Mouse (Mus musculus) testis, adult 2 months (tissue): ENCODE measurements around the gene Idua. TPM values are rescaled to one million over a fixed set of nuclear protein-coding genes. Genes with fewer than 3 reads are reported as not detected.
"Not testable (repeated sequence)": the region's sequence is repeated elsewhere in the genome, so short reads cannot be mapped to it uniquely, and the experiment has no call there.

ENCODE experiments used
- H3K27ac ChIP-seq: fragments of 200-500 bp; 2 replicates; pipeline ENCODE4 v1.5.1; 2012; ENCODE audit warnings: low read depth, low read length; ENCODE audit not compliant: control insufficient read depth, insufficient read depth
- H3K27me3 ChIP-seq: fragments of 200-500 bp; 2 replicates; pipeline ENCODE4 v1.6.1; 2012; ENCODE audit warnings: mild to moderate bottlenecking, low read length, moderate library complexity; ENCODE audit not compliant: control insufficient read depth, insufficient read depth
- H3K36me3 ChIP-seq: fragments of 200-500 bp; 2 replicates; pipeline ENCODE4 v1.6.1; 2012; ENCODE audit warnings: mild to moderate bottlenecking, low read length; ENCODE audit not compliant: control insufficient read depth, insufficient read depth
- H3K4me1 ChIP-seq: fragments of 200-500 bp; 2 replicates; pipeline ENCODE4 v1.6.1; 2012; ENCODE audit warnings: low read length; ENCODE audit not compliant: control insufficient read depth, insufficient read depth
- H3K4me3 ChIP-seq: fragments of 200-500 bp; 2 replicates; pipeline ENCODE4 v1.5.1; 2012; ENCODE audit warnings: low read depth, mild to moderate bottlenecking, low read length, moderate library complexity, mixed read lengths; ENCODE audit not compliant: control insufficient read depth
- CTCF ChIP-seq: fragments of 200-500 bp; IDR thresholded peaks from 2 replicates; pipeline ENCODE4 v1.5.1; 2012; ENCODE audit warnings: low read depth, mild to moderate bottlenecking, inconsistent platforms, low read length, moderate library complexity; ENCODE audit not compliant: control insufficient read depth, insufficient read depth, insufficient replicate concordance
- POLR2A ChIP-seq: fragments of 200-500 bp; IDR thresholded peaks from 2 replicates; pipeline ENCODE4 v1.6.1; 2012; ENCODE audit warnings: low read depth, mild to moderate bottlenecking, inconsistent platforms, low read length, moderate library complexity; ENCODE audit not compliant: control insufficient read depth
- polyA plus RNA-seq: library from polyadenylated mRNA; depleted of rRNA; stranded (reverse); fragments of >200 nt; gene quantifications from 2 replicates; pipeline ENCODE4 v1.2.3, GENCODE M21; 2012

Idua gene
- polyA plus RNA-seq, 1 experiment, result 3.6 TPM

DNA sequence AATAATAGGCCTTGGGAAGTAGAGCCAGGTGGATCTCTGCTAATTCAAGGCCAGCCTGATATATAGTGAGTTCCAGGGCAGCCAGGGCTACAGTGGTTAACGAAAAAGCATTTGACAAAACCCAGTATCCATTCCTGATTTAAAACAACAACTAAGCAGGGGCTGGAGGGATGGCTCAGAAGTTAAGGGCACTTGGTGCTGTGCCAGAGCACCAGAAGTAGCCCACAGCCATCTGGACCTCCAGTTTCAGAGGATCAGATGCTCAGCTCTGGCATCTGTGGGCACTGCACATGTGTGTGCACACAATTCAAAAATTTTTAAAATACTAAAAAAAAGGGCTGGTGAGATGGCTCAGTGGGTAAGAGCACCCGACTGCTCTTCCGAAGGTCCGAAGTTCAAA lies 26.5 kb upstream of the Idua start:
- Histone ChIP-seq H3K36me3 (no peaks in the 10 kb centered on the region), H3K4me3 (no peak overlapping the region), H3K27me3 (no peaks in the 10 kb centered on the region), H3K27ac (no peak overlapping the region), H3K4me1 (no peaks in the 10 kb centered on the region; the same call in 1 of the 2 replicates)
- TF ChIP-seq POLR2A, result no peak
- no peak for TF ChIP-seq CTCF

DNA sequence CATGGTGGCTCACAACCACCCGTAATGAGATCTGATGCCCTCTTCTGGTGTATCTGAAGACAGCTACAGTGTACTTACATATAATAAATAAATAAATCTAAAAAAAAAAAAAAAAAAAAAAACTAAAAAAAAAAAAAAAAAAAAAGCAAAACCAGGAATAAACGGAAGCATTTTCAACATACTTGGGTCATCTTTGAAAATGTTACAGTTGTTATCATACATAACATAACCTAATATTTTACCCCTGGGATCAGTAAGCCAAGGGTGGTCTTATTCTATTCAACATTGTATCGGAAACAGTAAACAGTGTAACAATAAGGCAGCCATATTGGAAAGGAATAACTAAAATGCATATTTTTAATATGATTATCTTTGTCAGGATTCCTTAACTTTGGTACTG lies 26.0 kb upstream of the Idua start:
- not testable (repeated sequence) for H3K27me3 ChIP-seq, H3K36me3 ChIP-seq, H3K4me3 ChIP-seq, H3K4me1 ChIP-seq, H3K27ac ChIP-seq

DNA sequence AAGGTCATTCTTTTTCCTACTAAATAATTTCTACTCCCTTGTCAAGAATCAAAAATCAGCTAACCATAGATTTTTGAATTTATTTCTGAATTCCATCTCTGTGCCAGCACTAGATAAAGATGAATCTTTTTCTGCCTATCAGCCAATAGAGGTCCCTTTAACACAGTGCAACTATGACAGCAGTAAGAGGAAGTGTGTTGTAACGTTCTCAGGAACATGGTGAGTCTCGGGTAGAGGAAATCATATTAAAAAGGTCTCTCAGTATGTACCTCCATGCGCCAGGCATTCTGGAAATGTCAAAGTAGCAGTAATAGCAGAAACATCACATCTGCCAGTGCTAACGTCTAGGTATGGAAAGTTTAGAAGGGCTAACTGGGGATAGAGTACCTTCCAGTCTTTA lies 24.0 kb upstream of the Idua start:
- Histone ChIP-seq H3K27ac (no peak overlapping the region), H3K4me1 (no peaks in the 10 kb centered on the region), H3K36me3 (no peaks in the 10 kb centered on the region; the same call in 1 of the 2 replicates), H3K4me3 (no peak overlapping the region), H3K27me3 (no peaks in the 10 kb centered on the region)
- TF ChIP-seq CTCF, result no peak
- TF ChIP-seq POLR2A, result no peak

DNA sequence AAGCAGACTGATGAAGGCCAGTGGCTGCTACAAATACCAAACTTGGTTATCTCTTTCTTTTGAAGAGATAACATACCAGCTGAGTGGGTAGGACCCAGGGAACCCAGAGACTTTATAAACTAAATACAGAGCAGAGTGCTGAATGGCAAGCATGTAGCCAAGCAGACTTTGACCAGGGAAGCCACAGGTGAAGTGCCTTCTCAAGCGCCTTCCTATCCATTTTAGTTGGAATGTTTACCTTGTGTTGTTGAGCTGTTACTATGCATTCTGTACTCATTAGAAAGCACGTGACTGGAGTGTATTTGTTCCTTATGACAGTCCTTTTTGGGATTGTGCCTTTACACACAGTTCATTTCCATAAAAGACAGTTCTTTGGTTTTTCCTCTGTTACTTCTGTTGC lies 16.5 kb upstream of the Idua start:
- H3K27me3 ChIP-seq, result no peaks in the 10 kb centered on the region
- no peaks in the 10 kb centered on the region for H3K4me1 ChIP-seq
- H3K27ac ChIP-seq, result no peak overlapping the region
- TF ChIP-seq CTCF (no peak), POLR2A (no peak)
- H3K36me3 ChIP-seq, result peaks cover 1% of the 10 kb centered on the region; the same call in 1 of the 2 replicates
- no peak overlapping the region for H3K4me3 ChIP-seq

DNA sequence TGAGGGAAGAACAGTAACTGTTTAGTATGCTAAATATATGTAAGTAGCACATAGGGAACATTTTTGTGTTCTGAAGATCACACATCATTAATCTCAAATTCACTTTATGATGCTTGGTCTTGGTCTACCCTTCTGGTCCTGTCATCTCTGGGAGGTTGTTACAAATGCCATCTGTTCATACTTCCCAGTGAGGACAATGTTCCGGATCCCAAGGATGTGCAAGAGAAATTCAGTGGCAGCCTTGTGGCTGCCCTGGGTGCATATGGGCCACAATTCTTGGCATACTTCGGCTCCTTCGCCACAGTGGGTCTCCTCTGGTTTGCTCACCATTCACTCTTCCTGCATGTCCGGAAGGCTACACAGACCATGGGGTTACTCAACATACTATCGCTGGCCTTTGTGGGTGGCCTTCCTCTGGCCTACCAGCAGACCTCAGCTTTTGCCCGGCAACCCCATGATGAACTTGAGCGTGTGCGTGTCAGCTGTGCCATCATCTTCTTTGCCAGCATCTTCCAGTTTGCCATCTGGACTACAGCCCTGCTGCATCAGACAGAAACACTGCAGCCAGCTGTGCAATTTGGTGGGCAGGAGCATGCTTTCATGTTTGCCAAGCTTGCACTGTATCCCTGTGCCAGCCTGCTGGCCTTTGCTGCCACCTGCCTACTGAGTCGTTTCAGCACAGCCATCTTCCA lies 14.3 kb upstream of the Idua start:
- Histone ChIP-seq H3K27ac (no peak overlapping the region), H3K36me3 (peaks cover 1% of the 10 kb centered on the region; the same call in 1 of the 2 replicates)

DNA sequence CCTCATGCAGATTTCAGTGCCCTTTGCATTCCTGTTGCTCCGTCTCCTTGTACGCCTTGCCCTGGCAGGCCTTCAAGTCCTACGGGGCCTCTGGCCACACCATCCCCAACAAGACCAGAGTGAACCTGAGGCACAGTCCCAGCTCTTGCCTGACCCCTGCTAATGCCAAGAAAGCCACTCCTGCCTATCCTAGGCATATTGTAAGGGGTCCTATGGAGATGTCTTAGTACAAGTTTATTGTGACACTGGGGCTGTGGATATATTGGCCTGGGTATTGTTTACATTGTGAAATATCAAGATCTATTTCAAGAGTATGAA lies 13.8 kb upstream of the Idua start:
- H3K36me3 ChIP-seq, result peaks cover 1% of the 10 kb centered on the region; the same call in 1 of the 2 replicates
- no peak for TF ChIP-seq POLR2A
- TF ChIP-seq CTCF, result no peak

More for the DNA sequence above, 14.3 kb upstream of the Idua start:
- Histone ChIP-seq H3K4me1 (no peaks in the 10 kb centered on the region), H3K4me3 (no peak overlapping the region), H3K27me3 (no peaks in the 10 kb centered on the region)
- TF ChIP-seq POLR2A (no peak), CTCF (no peak)

DNA sequence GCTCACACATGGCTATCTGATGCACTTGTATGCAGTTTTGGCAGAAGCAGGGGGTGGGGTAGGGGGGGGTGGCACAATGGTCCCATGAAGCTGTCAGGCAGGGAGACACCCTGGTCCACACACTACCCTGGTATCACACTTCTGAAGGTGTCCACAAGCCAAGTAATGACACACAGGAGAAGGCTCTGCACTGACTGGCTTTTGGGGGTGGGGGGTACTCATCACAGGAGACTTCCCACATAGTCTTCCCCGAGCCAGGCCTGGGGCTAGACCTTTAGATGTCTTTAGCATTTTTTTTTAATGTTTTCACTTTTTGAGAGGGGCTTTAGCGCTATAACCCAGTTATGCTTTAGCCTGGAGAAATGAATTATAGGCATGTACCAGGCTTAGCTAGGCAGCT lies 12.8 kb upstream of the Idua start:
- Histone ChIP-seq H3K4me3 (no peak overlapping the region), H3K27ac (no peak overlapping the region), H3K27me3 (no peaks in the 10 kb centered on the region), H3K36me3 (peaks cover 1% of the 10 kb centered on the region; the same call in 1 of the 2 replicates), H3K4me1 (no peaks in the 10 kb centered on the region)
- no peak for TF ChIP-seq POLR2A
- no peak for TF ChIP-seq CTCF

More for the DNA sequence above, 13.8 kb upstream of the Idua start:
- Histone ChIP-seq H3K4me1 (no peaks in the 10 kb centered on the region), H3K27ac (no peak overlapping the region), H3K27me3 (no peaks in the 10 kb centered on the region), H3K4me3 (no peak overlapping the region)
